Mouse (Mus musculus): ENCODE results near the gene Pla2g4d. TPM values are rescaled to one million over a fixed set of nuclear protein-coding genes. Genes with fewer than 3 reads are reported as not detected.
A peak's percentile ranks its signal among the peaks of the same experiment; 100 is the strongest.
"Not testable (repeated sequence)": the region's sequence is repeated elsewhere in the genome, so short reads cannot be mapped to it uniquely, and the experiment has no call there.

Pla2g4d gene
- total and polyA plus RNA-seq, 3 experiments: not detected

DNA sequence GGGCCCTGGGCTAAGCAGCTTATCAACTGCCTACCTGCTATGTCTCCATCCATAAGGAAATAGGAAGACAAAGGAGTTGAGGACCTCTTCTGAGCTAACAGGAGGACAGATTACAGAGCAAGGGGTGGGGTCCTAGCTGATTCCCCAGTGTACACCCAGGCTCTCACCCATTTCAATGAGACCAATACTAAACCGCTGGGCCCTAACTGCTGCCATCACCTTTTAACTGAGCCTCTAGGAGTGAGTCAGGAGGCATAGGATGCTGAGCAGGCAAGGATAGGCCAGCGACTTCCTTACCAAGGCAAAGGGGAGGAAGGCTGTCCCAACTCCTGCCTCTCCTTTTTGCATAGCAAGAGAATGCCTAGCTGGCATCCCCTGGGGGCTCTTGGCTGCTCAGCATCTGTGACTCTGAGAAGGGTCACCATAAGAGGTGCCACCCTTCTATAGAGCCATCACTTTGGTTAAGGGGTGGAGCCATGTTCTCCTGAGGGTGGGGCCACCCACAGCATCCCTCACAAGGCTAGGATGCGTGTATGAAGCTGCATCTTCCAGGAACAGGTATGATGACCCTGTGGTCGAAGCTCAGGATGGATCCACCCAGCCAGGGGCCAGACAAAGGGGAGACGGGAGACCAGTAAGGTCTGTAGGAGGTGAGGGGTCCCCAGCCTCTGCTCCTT is 46.1 kb downstream of the Pla2g4d start:
- dilution Hi-C loops (cut with MboI; ENCODE audit: extremely low pct_ligation_motif_present, extremely low pct_unique_long_range_greater_than_20kb, low sequenced_read_pairs): no loop called here
- Histone ChIP-seq H3K4me2 (ENCODE audit: insufficient read depth, low read depth, poor library complexity, severe bottlenecking) (no peak overlapping the region), H3K4me3 (replicated peaks in 1 of 3; ENCODE audit: low read depth in 2 of 3, low read length in 2 of 3, poor library complexity in 1 of 3) (no peak overlapping the region), H3K27me3 (replicated peaks) (no peaks in the 10 kb centered on the region), H3K9ac (ENCODE audit: insufficient read depth, low read depth) (no peak overlapping the region), H3K79me2 (replicated peaks; ENCODE audit: control insufficient read depth, extremely low read depth, insufficient read depth, poor library complexity, severe bottlenecking) (no peaks in the 10 kb centered on the region), H3K27ac (ENCODE audit: insufficient read depth, low read depth) (no peak overlapping the region), H3K9me3 (replicated peaks; ENCODE audit: low read length) (no peaks in the 10 kb centered on the region), H3K36me3 (replicated peaks in 1 of 2; ENCODE audit: control insufficient read depth in 1 of 2, insufficient read depth in 1 of 2, low read length in 1 of 2) (no peaks in the 10 kb centered on the region), H3K4me1 (ENCODE audit: control insufficient read depth in 1 of 2, insufficient read depth in 2 of 2) (peaks cover 0 to 6% of the 10 kb centered on the region in 2 experiments; a peak in 3 of 4 replicates)
- DNase-seq (ENCODE audit: extremely low read depth): no peak
- in situ Hi-C loops (cut with MboI; ENCODE audit: low pct_ligation_motif_present, low pct_unique_long_range_greater_than_20kb, low sequenced_read_pairs): no loop called here
- TF ChIP-seq MYC (IDR thresholded peaks at IDR 0.05; ENCODE audit: low read depth, low read length) (no peak), TBP (conservative IDR thresholded peaks at IDR 0.05; ENCODE audit: low read depth, low read length) (no peak), CHD1 (IDR thresholded peaks at IDR 0.05; ENCODE audit: low read depth, low read length) (no peak), USF2 (conservative IDR thresholded peaks at IDR 0.05; ENCODE audit: low read depth, low read length) (no peak), POLR2AphosphoS2 (IDR thresholded peaks at IDR 0.05; ENCODE audit: low read depth, low read length) (no peak), POLR2A (IDR thresholded peaks at IDR 0.05; ENCODE audit: low read depth, low read length) (no peak), ZNF384 (IDR thresholded peaks at IDR 0.05; ENCODE audit: low read depth, low read length) (no peak)

DNA sequence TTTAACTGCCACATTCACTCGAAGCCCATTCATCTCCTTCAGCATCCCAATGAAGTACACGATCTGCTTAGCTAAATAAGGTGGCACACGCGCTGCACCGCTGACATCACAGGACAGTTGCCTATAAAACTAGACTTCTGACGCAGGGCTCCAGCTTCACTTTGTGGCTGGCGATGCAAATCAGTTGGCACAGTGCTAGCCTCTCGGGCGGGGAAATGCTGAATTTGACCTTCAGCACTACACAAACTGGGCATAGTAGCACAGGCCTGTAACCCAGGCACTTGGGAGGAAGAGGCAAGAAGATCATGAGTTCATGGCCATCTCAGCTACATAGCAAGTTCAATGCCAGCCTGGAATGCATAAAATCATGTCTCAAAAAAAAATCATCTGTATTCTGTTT is 50.3 kb downstream of the Pla2g4d start:
- in situ Hi-C loops (cut with MboI; ENCODE audit: low pct_ligation_motif_present, low pct_unique_long_range_greater_than_20kb, low sequenced_read_pairs); H3K9me3 ChIP-seq (replicated peaks; ENCODE audit: low read length); H3K4me2 ChIP-seq (ENCODE audit: insufficient read depth, low read depth, poor library complexity, severe bottlenecking); H3K9ac ChIP-seq (ENCODE audit: insufficient read depth, low read depth); H3K36me3 ChIP-seq (replicated peaks in 1 of 2; ENCODE audit: control insufficient read depth in 1 of 2, insufficient read depth in 1 of 2, low read length in 1 of 2); H3K4me1 ChIP-seq (ENCODE audit: control insufficient read depth in 1 of 2, insufficient read depth in 2 of 2); dilution Hi-C loops (cut with MboI; ENCODE audit: extremely low pct_ligation_motif_present, extremely low pct_unique_long_range_greater_than_20kb, low sequenced_read_pairs); H3K27ac ChIP-seq (ENCODE audit: insufficient read depth, low read depth); H3K27me3 ChIP-seq (replicated peaks); H3K4me3 ChIP-seq (replicated peaks in 1 of 3; ENCODE audit: low read depth in 2 of 3, low read length in 2 of 3, poor library complexity in 1 of 3); H3K79me2 ChIP-seq (replicated peaks; ENCODE audit: control insufficient read depth, extremely low read depth, insufficient read depth, poor library complexity, severe bottlenecking): not testable (repeated sequence)
- peak; percentile 37 for DNase-seq (ENCODE audit: extremely low read depth)

DNA sequence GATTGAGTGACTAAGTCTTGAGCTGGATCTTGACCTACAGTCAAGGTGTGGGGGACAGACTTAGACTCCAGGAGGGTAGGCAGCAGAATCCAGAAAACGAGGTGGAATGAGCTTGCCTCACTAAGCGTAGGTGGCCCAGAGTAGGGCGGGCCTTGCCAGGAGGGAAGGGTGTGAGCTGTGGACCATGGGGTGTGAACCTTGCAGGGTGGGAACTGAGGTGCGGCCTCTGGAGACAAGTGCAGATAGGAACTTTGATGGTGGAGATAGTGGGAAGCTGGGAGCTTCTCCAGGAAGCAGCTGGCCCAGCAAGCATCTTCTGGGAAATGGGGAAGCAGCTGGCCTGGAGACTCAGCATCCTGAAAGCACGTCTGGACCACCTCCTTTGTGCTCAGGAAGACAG is 51.2 kb downstream of the Pla2g4d start:
- Histone ChIP-seq H3K79me2 (replicated peaks; ENCODE audit: control insufficient read depth, extremely low read depth, insufficient read depth, poor library complexity, severe bottlenecking) (no peaks in the 10 kb centered on the region), H3K4me3 (replicated peaks in 1 of 3; ENCODE audit: low read depth in 2 of 3, low read length in 2 of 3, poor library complexity in 1 of 3) (no peak overlapping the region), H3K4me1 (ENCODE audit: control insufficient read depth in 1 of 2, insufficient read depth in 2 of 2) (peaks cover 0 to 6% of the 10 kb centered on the region in 2 experiments; a peak in 3 of 4 replicates), H3K9me3 (replicated peaks; ENCODE audit: low read length) (no peaks in the 10 kb centered on the region), H3K9ac (ENCODE audit: insufficient read depth, low read depth) (no peak overlapping the region), H3K36me3 (replicated peaks in 1 of 2; ENCODE audit: control insufficient read depth in 1 of 2, insufficient read depth in 1 of 2, low read length in 1 of 2) (no peaks in the 10 kb centered on the region), H3K4me2 (ENCODE audit: insufficient read depth, low read depth, poor library complexity, severe bottlenecking) (no peak overlapping the region), H3K27me3 (replicated peaks) (no peaks in the 10 kb centered on the region), H3K27ac (ENCODE audit: insufficient read depth, low read depth) (no peak overlapping the region)
- TF ChIP-seq TCF12 (IDR thresholded peaks at IDR 0.05; ENCODE audit: low read depth, low read length): no peak
- TF ChIP-seq IRF4 (IDR thresholded peaks at IDR 0.05; ENCODE audit: low read depth, low read length): no peak
- TF ChIP-seq NELFE (IDR thresholded peaks at IDR 0.05; ENCODE audit: low read depth, low read length): no peak
- no peak for TF ChIP-seq USF2 (conservative IDR thresholded peaks at IDR 0.05; ENCODE audit: low read depth, low read length)
- TF ChIP-seq ZKSCAN1 (IDR thresholded peaks at IDR 0.05; ENCODE audit: borderline replicate concordance, low read depth, low read length): no peak
- TF ChIP-seq ETS1 (conservative IDR thresholded peaks at IDR 0.05; ENCODE audit: low read depth, low read length): no peak
- TF ChIP-seq POLR2AphosphoS2 (IDR thresholded peaks at IDR 0.05; ENCODE audit: low read depth, low read length): no peak
- TF ChIP-seq MYC (IDR thresholded peaks at IDR 0.05; ENCODE audit: low read depth, low read length): no peak
- TF ChIP-seq TBP (conservative IDR thresholded peaks at IDR 0.05; ENCODE audit: low read depth, low read length): no peak
- TF ChIP-seq PAX5 (IDR thresholded peaks at IDR 0.05; ENCODE audit: low read length): no peak
- TF ChIP-seq ELF1 (IDR thresholded peaks at IDR 0.05; ENCODE audit: low read depth, low read length): no peak
- in situ Hi-C loops (cut with MboI; ENCODE audit: low pct_ligation_motif_present, low pct_unique_long_range_greater_than_20kb, low sequenced_read_pairs): no loop called here
- no peak for DNase-seq (ENCODE audit: extremely low read depth)
- dilution Hi-C loops (cut with MboI; ENCODE audit: extremely low pct_ligation_motif_present, extremely low pct_unique_long_range_greater_than_20kb, low sequenced_read_pairs): no loop called here

Measured in CH12.LX (cell line).